Mouse (Mus musculus): ENCODE data around the gene Ryr2. TPM values are rescaled to one million over a fixed set of nuclear protein-coding genes. Genes with fewer than 3 reads are reported as not detected.

Gene Ryr2
- polyA plus RNA-seq, 1 experiment from 2014 or later, result 0.16 TPM

- no peak overlapping the region for H3K4me2 ChIP-seq (ENCODE audit: low read depth, low read length)
- H3K9me3 ChIP-seq (ENCODE audit: low read length), result no peaks in the 10 kb centered on the region
- no peak overlapping the region for H3K4me3 ChIP-seq (ENCODE audit: low read depth, low read length)
- no peak for DNase-seq
- TF ChIP-seq CTCF (IDR thresholded peaks at IDR 0.05; ENCODE audit: low read depth) (no peak), EP300 (IDR thresholded peaks at IDR 0.05; ENCODE audit: low read depth) (no peak)
- no peaks in the 10 kb centered on the region for H3K4me1 ChIP-seq (ENCODE audit: insufficient read depth)
- H3K36me3 ChIP-seq (replicated peaks; ENCODE audit: insufficient read depth, low read length), result no peaks in the 10 kb centered on the region
- H3K27ac ChIP-seq (ENCODE audit: low read depth), result no peak overlapping the region
- no peaks in the 10 kb centered on the region for H3K27me3 ChIP-seq (ENCODE audit: insufficient read depth, low read length)
- ATAC-seq, result no peak
- no peak overlapping the region for H3K9ac ChIP-seq (replicated peaks)
- 64% methylated on average over 14 of the region's 14 CpGs for WGBS (ENCODE audit: insufficient replicate concordance)
Measured at GRCm38 (mm10) chr13:12070157-12071129, 36.3 kb downstream of the Ryr2 start.

- Histone ChIP-seq H3K27ac (ENCODE audit: low read depth) (no peak overlapping the region), H3K4me3 (ENCODE audit: low read depth, low read length) (no peak overlapping the region), H3K4me1 (ENCODE audit: insufficient read depth) (no peaks in the 10 kb centered on the region), H3K36me3 (replicated peaks; ENCODE audit: insufficient read depth, low read length) (no peaks in the 10 kb centered on the region), H3K4me2 (ENCODE audit: low read depth, low read length) (no peak overlapping the region), H3K9ac (replicated peaks) (no peak overlapping the region), H3K27me3 (ENCODE audit: insufficient read depth, low read length) (no peaks in the 10 kb centered on the region), H3K9me3 (ENCODE audit: low read length) (no peaks in the 10 kb centered on the region)
- 72% methylated on average over 4 of the region's 4 CpGs for WGBS (ENCODE audit: insufficient replicate concordance)
- no peak for TF ChIP-seq EP300 (IDR thresholded peaks at IDR 0.05; ENCODE audit: low read depth)
- no peak for TF ChIP-seq CTCF (IDR thresholded peaks at IDR 0.05; ENCODE audit: low read depth)
- DNase-seq, result no peak
- no peak for ATAC-seq
Measured at GRCm38 (mm10) chr13:12064576-12064975, 42.2 kb downstream of the Ryr2 start.

DNA sequence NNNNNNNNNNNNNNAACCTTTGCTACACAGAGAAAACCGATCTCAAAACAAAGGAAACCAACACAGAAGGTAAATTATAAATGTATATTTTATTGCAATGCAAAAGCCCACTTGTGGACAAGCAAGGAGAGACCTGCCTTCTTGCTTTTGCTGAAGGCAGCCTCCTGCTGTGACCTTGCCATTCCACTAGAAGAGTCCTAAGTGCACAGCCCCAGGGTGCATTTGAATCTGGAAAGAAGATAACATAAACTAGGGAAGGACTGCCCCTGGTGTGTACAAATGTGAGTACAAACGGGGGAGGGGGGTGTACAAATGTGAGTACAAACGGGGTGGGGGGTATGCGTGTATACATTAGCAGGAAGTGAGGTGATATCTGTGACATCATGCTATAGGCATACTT lies 43.2 kb downstream of the Ryr2 start:
- Histone ChIP-seq H3K4me1 (ENCODE audit: insufficient read depth) (no peaks in the 10 kb centered on the region), H3K36me3 (replicated peaks; ENCODE audit: insufficient read depth, low read length) (no peaks in the 10 kb centered on the region), H3K27ac (ENCODE audit: low read depth) (no peak overlapping the region), H3K9ac (replicated peaks) (no peak overlapping the region), H3K4me2 (ENCODE audit: low read depth, low read length) (no peak overlapping the region), H3K27me3 (ENCODE audit: insufficient read depth, low read length) (no peaks in the 10 kb centered on the region), H3K9me3 (ENCODE audit: low read length) (no peaks in the 10 kb centered on the region), H3K4me3 (ENCODE audit: low read depth, low read length) (no peak overlapping the region)
- TF ChIP-seq CTCF (IDR thresholded peaks at IDR 0.05; ENCODE audit: low read depth), result no peak
- TF ChIP-seq EP300 (IDR thresholded peaks at IDR 0.05; ENCODE audit: low read depth), result no peak
- ATAC-seq (no peak), DNase-seq (no peak)
- WGBS (ENCODE audit: insufficient replicate concordance), result 68% methylated on average over 4 of the region's 4 CpGs

- ATAC-seq, result no peak
- 63% methylated on average over 8 of the region's 8 CpGs for WGBS (ENCODE audit: insufficient replicate concordance)
- Histone ChIP-seq H3K36me3 (replicated peaks; ENCODE audit: insufficient read depth, low read length) (no peaks in the 10 kb centered on the region), H3K27ac (ENCODE audit: low read depth) (no peak overlapping the region), H3K4me3 (ENCODE audit: low read depth, low read length) (no peak overlapping the region), H3K4me1 (ENCODE audit: insufficient read depth) (no peaks in the 10 kb centered on the region), H3K9me3 (ENCODE audit: low read length) (no peaks in the 10 kb centered on the region), H3K27me3 (ENCODE audit: insufficient read depth, low read length) (no peaks in the 10 kb centered on the region), H3K4me2 (ENCODE audit: low read depth, low read length) (no peak overlapping the region), H3K9ac (replicated peaks) (no peak overlapping the region)
- TF ChIP-seq CTCF (IDR thresholded peaks at IDR 0.05; ENCODE audit: low read depth), result 0 out of 2 replicates have a peak, but pooled peaks have one; percentile 18
- no peak for TF ChIP-seq EP300 (IDR thresholded peaks at IDR 0.05; ENCODE audit: low read depth)
- DNase-seq, result no peak
Measured at GRCm38 (mm10) chr13:12057357-12057771, 49.4 kb downstream of the Ryr2 start.

DNA sequence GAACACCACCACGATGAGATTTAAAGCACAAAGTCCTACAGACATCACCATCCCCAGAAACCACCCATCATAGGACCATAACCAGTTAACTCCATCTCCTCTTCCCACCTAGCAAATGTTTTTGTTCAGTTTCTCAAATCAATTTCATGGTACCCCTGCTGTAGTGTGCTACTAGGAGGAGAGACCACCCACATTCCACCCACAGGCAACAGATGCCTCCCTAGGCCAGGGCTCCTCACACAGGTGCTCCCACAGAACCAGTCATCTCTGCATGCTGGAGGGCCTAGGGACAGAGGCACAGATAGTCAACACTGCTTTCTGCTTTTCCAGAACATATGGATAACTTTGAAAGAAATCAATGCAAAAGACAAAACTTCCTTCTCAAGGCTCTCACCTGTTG lies 50.8 kb downstream of the Ryr2 start:
- Histone ChIP-seq H3K4me2 (ENCODE audit: low read depth, low read length) (no peak overlapping the region), H3K27me3 (ENCODE audit: insufficient read depth, low read length) (no peaks in the 10 kb centered on the region), H3K9me3 (ENCODE audit: low read length) (no peaks in the 10 kb centered on the region), H3K27ac (ENCODE audit: low read depth) (no peak overlapping the region), H3K9ac (replicated peaks) (no peak overlapping the region), H3K4me1 (ENCODE audit: insufficient read depth) (no peaks in the 10 kb centered on the region), H3K36me3 (replicated peaks; ENCODE audit: insufficient read depth, low read length) (no peaks in the 10 kb centered on the region), H3K4me3 (ENCODE audit: low read depth, low read length) (no peak overlapping the region)
- DNase-seq (no peak), ATAC-seq (no peak)
- 72% methylated on average over 1 of the region's 1 CpGs for WGBS (ENCODE audit: insufficient replicate concordance)
- TF ChIP-seq CTCF (IDR thresholded peaks at IDR 0.05; ENCODE audit: low read depth) (no peak), EP300 (IDR thresholded peaks at IDR 0.05; ENCODE audit: low read depth) (no peak)

- H3K27me3 ChIP-seq (ENCODE audit: insufficient read depth, low read length), result no peaks in the 10 kb centered on the region
- DNase-seq, result no peak
- H3K27ac ChIP-seq (ENCODE audit: low read depth), result no peak overlapping the region
- H3K9me3 ChIP-seq (ENCODE audit: low read length), result no peaks in the 10 kb centered on the region
- no peak overlapping the region for H3K9ac ChIP-seq (replicated peaks)
- ATAC-seq, result no peak
- no peak overlapping the region for H3K4me3 ChIP-seq (ENCODE audit: low read depth, low read length)
- TF ChIP-seq CTCF (IDR thresholded peaks at IDR 0.05; ENCODE audit: low read depth) (no peak), EP300 (IDR thresholded peaks at IDR 0.05; ENCODE audit: low read depth) (no peak)
- H3K4me2 ChIP-seq (ENCODE audit: low read depth, low read length), result no peak overlapping the region
- WGBS (ENCODE audit: insufficient replicate concordance), result 91% methylated on average over 3 of the region's 3 CpGs
- H3K4me1 ChIP-seq (ENCODE audit: insufficient read depth), result no peaks in the 10 kb centered on the region
- H3K36me3 ChIP-seq (replicated peaks; ENCODE audit: insufficient read depth, low read length), result no peaks in the 10 kb centered on the region
Measured at GRCm38 (mm10) chr13:12053910-12054309, 52.8 kb downstream of the Ryr2 start.
